Mouse (Mus musculus) hindbrain, embryonic 15.5 days (tissue): ENCODE results near the gene Elp5. TPM values are rescaled to one million over a fixed set of nuclear protein-coding genes. Genes with fewer than 3 reads are reported as not detected.
A peak's percentile ranks its signal among the peaks of the same experiment; 100 is the strongest.

Source experiments
- ATAC-seq: fragments of 200-750 bp; cut with Nextera tagmentation; 2 replicates; pipeline ENCODE4 v1.8.0; 2017; ENCODE audit warnings: low read depth, moderate number of reproducible peaks, moderate TSS enrichment; ENCODE audit not compliant: low FRiP score
- H3K27ac ChIP-seq: fragments of 300-500 bp; sonication (generic); replicated peaks from 2 replicates; pipeline ENCODE4 v1.5.1; 2015; ENCODE audit warnings: mild to moderate bottlenecking, inconsistent platforms
- H3K27me3 ChIP-seq: fragments of 300-500 bp; sonication (generic); 2 replicates; pipeline ENCODE4 v1.6.1; 2015; ENCODE audit warnings: control low read depth, inconsistent platforms
- H3K36me3 ChIP-seq: fragments of 300-500 bp; sonication (generic); 2 replicates; pipeline ENCODE4 v1.6.1; 2015; ENCODE audit warnings: control low read depth, inconsistent platforms
- H3K4me1 ChIP-seq: fragments of 300-500 bp; sonication (generic); replicated peaks from 2 replicates; pipeline ENCODE4 v1.6.1; 2015; ENCODE audit warnings: control low read depth, inconsistent platforms
- H3K4me2 ChIP-seq: fragments of 300-500 bp; sonication (generic); 2 replicates; pipeline ENCODE4 v1.6.1; 2015; ENCODE audit warnings: moderate library complexity, mild to moderate bottlenecking, inconsistent platforms
- H3K4me3 ChIP-seq: fragments of 300-500 bp; sonication (generic); 2 replicates; pipeline ENCODE4 v1.5.1; 2015; ENCODE audit warnings: mild to moderate bottlenecking, inconsistent platforms
- H3K9ac ChIP-seq: fragments of 300-500 bp; sonication (generic); 2 replicates; pipeline ENCODE4 v1.6.1; 2015; ENCODE audit warnings: inconsistent platforms
- H3K9me3 ChIP-seq: fragments of 300-500 bp; sonication (generic); 2 replicates; pipeline ENCODE4 v1.6.1; 2016; ENCODE audit warnings: control low read depth, inconsistent platforms
- WGBS: fragments of 180-500 bp; shearing (Covaris S2); methylation state at CpG from one replicate; pipeline ENCODE4 v1.1.7; 2015; 5-methylcytosine and 5-hydroxymethylcytosine counted together
- polyA plus RNA-seq: library from polyadenylated mRNA; unstranded; fragments of >200 nt; fragmentation: Nextera tagmentation; extraction: Ambion mirVana; gene quantifications from 2 replicates; pipeline ENCODE4 v1.2.1, GENCODE M21; 2015

Elp5 gene
- polyA plus RNA-seq, 1 experiment from 2014 or later: 174 TPM

DNA sequence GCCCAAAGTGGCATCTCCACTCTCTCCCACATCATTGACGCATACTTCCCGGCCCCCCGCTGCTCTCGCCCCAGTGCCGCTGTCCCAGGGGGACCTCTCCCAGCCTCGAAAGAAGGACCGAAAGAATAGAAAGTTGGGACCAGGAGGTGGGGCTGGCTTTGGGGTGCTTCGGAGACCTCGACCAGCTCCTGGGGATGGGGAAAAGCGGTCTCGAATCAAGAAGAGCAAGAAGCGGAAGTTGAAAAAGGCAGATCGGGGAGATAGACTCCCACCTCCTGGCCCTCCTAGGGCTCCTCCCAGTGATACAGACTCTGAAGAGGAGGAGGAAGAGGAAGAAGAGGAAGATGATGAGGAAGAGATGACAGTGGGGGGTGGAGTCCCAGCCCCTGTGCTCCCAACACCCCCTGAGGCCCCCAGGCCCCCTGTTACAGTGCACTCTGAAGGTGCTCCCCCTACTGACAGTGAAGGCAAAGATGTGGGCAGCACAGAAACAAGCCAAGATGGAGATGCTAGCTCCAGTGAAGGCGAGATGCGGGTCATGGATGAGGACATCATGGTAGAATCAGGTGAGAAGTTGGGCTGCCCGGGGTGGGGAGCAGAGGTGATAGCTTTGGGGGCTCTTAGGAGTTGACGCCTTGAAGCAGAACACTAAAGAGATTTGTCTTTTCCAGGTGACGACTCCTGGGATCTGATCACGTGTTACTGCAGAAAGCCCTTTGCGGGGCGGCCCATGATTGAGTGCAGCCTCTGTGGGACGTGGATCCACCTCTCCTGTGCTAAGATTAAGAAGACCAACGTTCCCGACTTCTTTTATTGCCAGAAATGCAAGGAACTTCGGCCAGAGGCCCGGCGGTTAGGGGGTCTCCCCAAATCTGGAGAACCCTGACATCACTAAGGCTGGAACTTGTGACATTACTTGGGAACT, 16.5 kb upstream of the Elp5 start:
- no peaks in the 10 kb centered on the region for H3K9me3 ChIP-seq
- peaks cover 27% of the 10 kb centered on the region for H3K36me3 ChIP-seq
- H3K27ac ChIP-seq: no peak overlapping the region
- no peak overlapping the region for H3K9ac ChIP-seq
- no peak for ATAC-seq
- H3K4me3 ChIP-seq: 0 out of 2 replicates have a peak overlapping the region, but pooled peaks have one; percentile 94
- no peak overlapping the region for H3K4me2 ChIP-seq
- no peaks in the 10 kb centered on the region for H3K27me3 ChIP-seq
- WGBS: 92% methylated on average over 27 of the region's 27 CpGs
- H3K4me1 ChIP-seq: peaks cover 61% of the 10 kb centered on the region

DNA sequence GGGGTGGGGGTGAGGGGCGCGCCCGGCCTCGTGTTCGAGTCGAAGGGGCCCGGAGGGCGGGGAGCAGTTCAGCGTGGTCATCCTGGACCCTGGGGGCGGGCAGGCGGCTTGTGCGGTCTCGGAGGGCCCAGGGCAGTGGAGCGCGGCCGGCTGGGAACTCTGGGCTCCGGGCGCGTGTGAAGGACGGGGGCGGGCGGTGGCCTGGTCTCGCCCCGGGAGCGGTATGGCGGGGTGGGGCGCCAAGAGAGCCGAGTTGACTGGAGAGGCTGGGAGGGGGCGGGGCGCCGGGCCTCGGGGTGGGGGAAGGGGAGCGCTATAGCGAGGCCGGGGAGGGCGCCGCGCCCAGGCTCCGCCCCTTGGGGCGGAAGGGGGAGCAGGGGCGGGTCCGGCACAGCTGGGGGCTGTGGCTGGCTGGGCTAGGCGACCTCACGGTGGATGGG, 14.8 kb upstream of the Elp5 start:
- under 1% methylated on average over 40 of the region's 44 CpGs for WGBS
- H3K27me3 ChIP-seq: no peaks in the 10 kb centered on the region
- peaks cover 60% of the 10 kb centered on the region for H3K4me1 ChIP-seq
- peak overlapping the region; percentile 96 for H3K27ac ChIP-seq
- peak; percentile 10 for ATAC-seq
- H3K4me3 ChIP-seq: peak overlapping the region; percentile 94
- H3K9me3 ChIP-seq: no peaks in the 10 kb centered on the region
- H3K36me3 ChIP-seq: peaks cover 30% of the 10 kb centered on the region
- H3K4me2 ChIP-seq: peak overlapping the region; percentile 80
- peak overlapping the region; percentile 83 for H3K9ac ChIP-seq

DNA sequence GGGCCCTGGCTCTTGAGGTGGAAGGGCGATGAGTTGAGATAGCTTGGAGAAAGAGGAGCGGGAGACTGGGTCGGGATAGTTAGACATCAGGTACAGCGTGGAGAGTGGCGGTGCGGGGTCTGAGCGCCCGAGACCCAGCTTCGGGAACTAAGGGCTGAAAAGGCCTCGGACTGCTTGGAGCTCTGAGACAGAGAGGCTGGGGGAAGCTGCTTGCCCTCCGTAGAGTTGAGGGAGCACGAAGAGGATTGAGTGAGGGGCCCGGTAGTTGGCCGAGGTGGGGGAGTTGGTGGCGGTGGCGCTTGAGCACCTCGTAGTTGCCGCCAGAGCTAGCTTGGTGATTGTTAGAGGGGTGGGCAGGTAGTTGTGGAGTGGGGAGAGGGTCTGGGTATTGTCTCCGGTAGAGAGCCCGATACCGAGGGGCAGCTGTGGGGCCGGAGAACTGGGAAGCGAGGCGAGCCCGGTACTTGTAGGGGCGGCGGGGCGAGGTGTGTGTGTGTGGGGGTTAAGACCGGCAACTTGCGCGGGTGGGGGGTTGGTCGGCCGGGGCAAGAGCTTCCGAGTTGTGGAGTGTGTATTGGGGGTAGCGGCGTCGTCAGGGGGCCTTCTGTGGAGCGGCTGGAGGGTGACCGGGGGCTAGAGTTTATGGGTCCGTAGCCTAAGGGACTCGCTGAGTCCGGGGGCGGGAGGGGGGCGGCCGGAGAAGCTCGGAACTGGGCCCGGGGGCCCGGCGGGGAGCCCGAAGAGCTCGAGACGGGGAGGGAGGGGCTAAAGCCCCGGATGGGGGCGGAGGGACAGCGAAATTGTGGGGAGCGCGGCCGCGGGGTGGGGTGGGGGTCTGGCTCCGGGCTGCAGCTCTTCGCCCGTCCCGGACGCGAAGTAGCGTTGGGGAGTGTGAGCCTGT, 14.1 kb upstream of the Elp5 start:
- H3K4me2 ChIP-seq: peak overlapping the region; percentile 80
- peaks cover 30% of the 10 kb centered on the region for H3K36me3 ChIP-seq
- H3K27me3 ChIP-seq: no peaks in the 10 kb centered on the region
- H3K27ac ChIP-seq: peak overlapping the region; percentile 96
- H3K4me1 ChIP-seq: peaks cover 53% of the 10 kb centered on the region
- H3K4me3 ChIP-seq: peak overlapping the region; percentile 94
- peak overlapping the region; percentile 83 for H3K9ac ChIP-seq
- no peaks in the 10 kb centered on the region for H3K9me3 ChIP-seq
- WGBS: 1% methylated on average over 64 of the region's 66 CpGs
- peak; percentile 2; the same call in 1 of the 2 replicates for ATAC-seq

DNA sequence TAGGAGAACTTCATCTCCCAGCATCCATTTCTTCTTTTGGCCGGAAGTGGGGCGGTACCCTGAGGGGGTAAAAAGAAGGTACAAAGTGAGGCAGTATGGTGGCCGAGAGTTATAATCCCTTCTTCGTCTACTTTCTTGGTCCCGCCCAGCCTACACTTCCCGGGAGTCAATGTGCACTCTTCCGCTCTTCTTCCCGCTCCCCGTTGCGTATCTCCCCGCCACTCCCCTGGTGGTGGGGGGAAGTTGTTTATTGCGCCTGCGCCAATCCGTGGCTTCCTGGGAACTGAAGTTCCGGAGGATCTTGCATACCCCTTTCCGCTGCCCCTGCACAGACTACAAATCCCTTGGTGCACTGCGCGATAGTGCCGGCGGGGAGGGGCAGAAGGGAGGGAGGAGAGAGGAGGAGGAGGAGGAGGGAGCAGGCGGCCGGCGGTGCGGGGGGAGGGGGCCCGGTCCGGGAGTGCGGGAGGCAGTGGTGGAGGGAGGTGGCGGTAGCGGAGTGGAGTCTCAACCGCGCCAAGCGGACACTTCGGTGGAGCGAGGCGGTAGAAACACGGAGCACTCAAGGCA, 13.2 kb upstream of the Elp5 start, which contains the start of gene Phf23:
Phf23 (plus strand) TSS at position 387 of the 570 bp plus-strand sequence.
- H3K9ac ChIP-seq: peak within 1 kb of the TSS; percentile 83
- H3K36me3 ChIP-seq: peaks cover 30% of the 10 kb centered on the region
- no peaks in the 10 kb centered on the region for H3K27me3 ChIP-seq
- peaks cover 53% of the 10 kb centered on the region for H3K4me1 ChIP-seq
- ATAC-seq: peak; percentile 85
- peak within 1 kb of the TSS; percentile 94 for H3K4me3 ChIP-seq
- WGBS: 1% methylated on average over 34 of the region's 36 CpGs
- H3K27ac ChIP-seq: peak within 1 kb of the TSS; percentile 96
- peak within 1 kb of the TSS; percentile 80 for H3K4me2 ChIP-seq
- H3K9me3 ChIP-seq: no peaks in the 10 kb centered on the region

DNA sequence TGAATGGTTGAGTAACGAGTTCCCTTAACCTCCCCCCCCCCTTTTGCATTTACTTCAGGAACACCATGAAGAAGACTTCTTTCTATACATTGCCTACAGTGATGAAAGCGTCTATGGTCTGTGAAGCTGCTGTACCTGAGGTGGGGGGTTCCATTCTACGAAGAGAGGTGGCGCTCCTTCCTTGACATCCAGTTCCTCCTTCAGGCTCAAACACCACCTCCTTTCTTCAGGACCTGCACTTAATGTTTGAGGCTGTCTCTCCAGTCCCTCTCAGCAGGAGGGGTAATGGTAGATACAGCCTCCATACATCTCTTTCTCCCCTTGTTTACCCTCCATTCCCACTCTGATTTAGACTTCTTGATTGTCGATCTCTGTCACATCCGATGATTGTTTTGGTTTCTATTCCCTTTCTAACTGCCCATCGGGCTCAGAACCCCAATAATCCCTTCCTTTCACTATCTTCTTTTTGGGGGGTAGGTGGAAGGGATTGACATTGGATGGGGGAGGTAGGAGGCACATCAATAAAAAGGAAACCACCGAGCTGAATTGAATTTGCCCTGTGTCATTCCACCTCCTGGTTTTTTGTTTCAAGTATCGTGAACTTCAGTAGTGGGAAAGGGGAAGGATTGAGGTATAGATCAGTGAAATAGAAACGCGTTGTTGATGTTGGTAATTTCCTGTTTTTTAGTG, 12.2 kb upstream of the Elp5 start:
- Histone ChIP-seq H3K9ac (no peak overlapping the region), H3K4me1 (peaks cover 49% of the 10 kb centered on the region), H3K4me3 (peak overlapping the region; percentile 94; the same call in 1 of the 2 replicates), H3K4me2 (peak overlapping the region; percentile 80), H3K36me3 (peaks cover 32% of the 10 kb centered on the region), H3K9me3 (no peaks in the 10 kb centered on the region), H3K27ac (no peak overlapping the region), H3K27me3 (no peaks in the 10 kb centered on the region)
- WGBS: 86% methylated on average over 11 of the region's 11 CpGs
- no peak for ATAC-seq

DNA sequence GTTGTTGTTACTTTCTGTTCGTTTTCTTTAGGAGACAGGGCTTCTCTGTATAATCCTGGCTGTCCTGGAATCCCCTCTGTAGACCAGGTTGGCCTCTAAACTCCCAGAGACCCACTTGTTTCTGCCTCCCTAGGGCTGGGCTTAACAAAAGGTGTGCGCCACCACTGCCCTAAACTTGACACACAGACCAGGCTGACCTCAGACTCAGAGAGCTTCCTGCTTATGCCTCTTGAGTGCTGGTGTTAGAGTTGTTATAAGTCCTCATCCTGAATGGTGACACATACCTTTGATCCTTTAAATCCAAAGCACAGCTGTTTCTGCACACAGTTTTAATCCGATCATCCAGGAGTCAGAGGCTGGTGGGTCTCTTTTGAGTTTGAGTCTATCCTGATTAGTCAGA, 10.6 kb upstream of the Elp5 start:
- Histone ChIP-seq H3K36me3 (peaks cover 32% of the 10 kb centered on the region), H3K4me3 (peak overlapping the region; percentile 72), H3K9me3 (no peaks in the 10 kb centered on the region), H3K4me1 (peaks cover 40% of the 10 kb centered on the region), H3K9ac (0 out of 2 replicates have a peak overlapping the region, but pooled peaks have one; percentile 8), H3K27ac (no peak overlapping the region), H3K4me2 (peak overlapping the region; percentile 75), H3K27me3 (no peaks in the 10 kb centered on the region)
- ATAC-seq: no peak
- WGBS: 91% methylated on average over 3 of the region's 3 CpGs

DNA sequence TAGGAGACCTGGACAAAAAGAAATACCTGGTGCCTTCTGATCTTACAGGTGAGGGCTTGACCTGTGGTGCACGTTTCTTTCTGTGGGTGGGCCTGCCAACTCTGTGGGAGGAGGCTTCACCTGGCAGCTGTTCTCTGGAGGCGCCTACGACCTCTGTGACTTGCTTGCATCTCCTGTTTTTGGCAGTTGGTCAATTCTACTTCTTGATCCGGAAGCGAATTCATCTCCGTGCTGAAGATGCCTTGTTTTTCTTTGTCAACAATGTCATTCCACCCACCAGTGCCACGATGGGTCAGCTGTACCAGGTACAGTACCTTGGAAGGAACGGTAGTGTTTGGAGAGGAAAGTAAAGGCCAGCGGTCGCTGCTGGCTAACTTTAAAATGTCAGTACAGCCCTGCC, 10.1 kb upstream of the Elp5 start:
- no peak for ATAC-seq
- H3K4me3 ChIP-seq: peak overlapping the region; percentile 72
- H3K4me1 ChIP-seq: peaks cover 34% of the 10 kb centered on the region
- H3K9me3 ChIP-seq: no peaks in the 10 kb centered on the region
- H3K9ac ChIP-seq: peak overlapping the region; percentile 82
- H3K27ac ChIP-seq: no peak overlapping the region
- H3K36me3 ChIP-seq: peaks cover 37% of the 10 kb centered on the region
- H3K4me2 ChIP-seq: peak overlapping the region; percentile 75
- 85% methylated on average over 10 of the region's 10 CpGs for WGBS
- H3K27me3 ChIP-seq: no peaks in the 10 kb centered on the region

DNA sequence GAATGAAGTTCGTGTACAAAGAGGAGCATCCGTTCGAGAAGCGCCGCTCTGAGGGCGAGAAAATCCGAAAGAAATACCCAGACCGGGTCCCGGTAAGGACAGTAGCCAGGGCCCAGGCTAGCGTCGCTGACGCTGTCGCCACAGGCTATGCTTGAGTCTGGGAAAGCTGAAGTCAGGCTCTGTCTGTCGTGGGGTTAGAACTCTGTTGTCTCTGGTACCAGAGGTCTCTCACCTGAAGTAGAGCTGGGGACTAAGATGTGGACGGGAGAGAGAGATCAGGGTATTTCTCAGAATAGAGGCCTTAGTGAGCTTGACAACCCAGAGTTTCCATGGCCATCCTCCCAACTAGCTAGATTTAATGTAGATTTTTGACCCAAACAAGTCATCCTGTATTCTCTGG, 9.4 kb upstream of the Elp5 start:
- no peaks in the 10 kb centered on the region for H3K9me3 ChIP-seq
- H3K27me3 ChIP-seq: no peaks in the 10 kb centered on the region
- H3K4me1 ChIP-seq: peaks cover 31% of the 10 kb centered on the region
- WGBS: 0% methylated on average over 15 of the region's 15 CpGs
- peak overlapping the region; percentile 82 for H3K9ac ChIP-seq
- H3K4me3 ChIP-seq: peak overlapping the region; percentile 72
- H3K36me3 ChIP-seq: peaks cover 39% of the 10 kb centered on the region
- ATAC-seq: peak; percentile 7
- H3K27ac ChIP-seq: peak overlapping the region; percentile 93
- H3K4me2 ChIP-seq: peak overlapping the region; percentile 75

DNA sequence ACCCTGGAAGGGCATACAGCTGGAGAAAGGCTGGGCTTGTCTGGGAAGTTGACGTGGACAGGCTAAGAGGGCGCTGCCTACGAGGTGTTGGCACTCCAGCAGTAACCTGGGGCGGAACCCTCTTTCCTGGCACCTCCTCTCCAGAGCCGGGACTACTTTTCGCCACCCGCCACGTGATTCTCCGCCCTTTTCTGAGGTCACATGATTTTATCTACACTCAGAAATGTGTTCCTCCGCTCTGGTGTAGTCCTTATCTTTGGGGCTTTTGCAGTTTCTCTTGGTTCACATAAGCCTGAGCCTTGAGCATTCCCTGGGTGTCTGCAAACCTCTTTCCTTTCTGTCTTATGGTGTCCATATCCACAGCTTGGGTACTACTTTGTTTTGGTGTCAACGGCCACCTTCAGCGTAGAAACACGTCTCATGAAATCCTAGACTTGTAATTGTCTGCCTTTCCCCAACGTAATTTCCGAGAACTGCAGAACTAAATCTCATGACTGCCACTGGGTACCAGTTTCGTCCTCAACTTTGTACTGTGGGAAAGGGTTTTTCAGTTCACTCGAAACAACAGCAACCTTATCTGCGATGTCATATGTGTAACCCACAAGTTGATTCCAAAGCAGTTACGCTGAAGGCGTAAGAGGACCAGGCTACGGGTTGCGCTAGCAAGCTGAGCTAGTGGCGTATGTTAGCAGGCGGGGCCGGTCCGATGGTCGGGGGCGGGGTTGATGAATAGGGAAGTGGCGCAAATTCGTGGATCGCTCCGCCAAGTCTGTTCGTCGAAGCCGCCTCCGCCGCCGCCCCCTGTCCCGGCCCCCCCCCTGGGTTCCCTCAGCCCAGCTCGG, 8.8 kb upstream of the Elp5 start, which contains the start of gene Gabarap:
Gabarap (plus strand) TSS at position 294 of the 842 bp plus-strand sequence.
- Histone ChIP-seq H3K4me1 (peaks cover 31% of the 10 kb centered on the region), H3K27me3 (no peaks in the 10 kb centered on the region), H3K27ac (peak within 1 kb of the TSS; percentile 93), H3K9ac (peak within 1 kb of the TSS; percentile 82), H3K4me3 (peak within 1 kb of the TSS; percentile 72), H3K9me3 (no peaks in the 10 kb centered on the region), H3K4me2 (peak within 1 kb of the TSS; percentile 75), H3K36me3 (peaks cover 45% of the 10 kb centered on the region)
- ATAC-seq: peak; percentile 71
- WGBS: under 1% methylated on average over 40 of the region's 40 CpGs

DNA sequence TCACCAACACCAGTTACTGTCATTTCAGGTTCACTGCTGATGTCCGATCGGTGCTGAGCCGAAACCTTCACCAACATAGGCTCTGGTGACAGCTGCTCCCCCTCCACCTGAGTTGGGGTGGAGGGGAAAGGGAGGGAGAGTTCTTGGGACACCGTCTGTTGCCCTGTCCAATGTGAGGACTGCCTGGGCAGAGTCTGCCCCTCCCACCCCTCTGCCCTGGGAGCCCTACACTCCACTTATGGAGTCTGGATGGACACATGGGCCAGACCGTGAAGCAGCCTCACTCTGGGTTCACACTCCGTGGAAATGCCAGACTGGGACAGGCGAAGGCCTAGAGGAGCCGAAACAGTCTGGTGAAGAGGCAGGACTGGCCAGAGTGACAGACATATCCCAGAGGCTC, 7.6 kb upstream of the Elp5 start:
- Histone ChIP-seq H3K4me2 (no peak overlapping the region), H3K9me3 (no peaks in the 10 kb centered on the region), H3K27ac (peak overlapping the region; percentile 47; the same call in 1 of the 2 replicates)

More for the DNA sequence above, 7.6 kb upstream of the Elp5 start:
- peaks cover 31% of the 10 kb centered on the region for H3K4me1 ChIP-seq
- H3K4me3 ChIP-seq: no peak overlapping the region
- peaks cover 52% of the 10 kb centered on the region for H3K36me3 ChIP-seq
- WGBS: 88% methylated on average over 8 of the region's 8 CpGs
- ATAC-seq: no peak
- H3K27me3 ChIP-seq: no peaks in the 10 kb centered on the region
- no peak overlapping the region for H3K9ac ChIP-seq
